Mouse (Mus musculus): ENCODE data around the gene Zfyve27.
A peak's percentile ranks its signal among the peaks of the same experiment; 100 is the strongest.

Zfyve27 gene

GRCm38 (mm10) chr19:42144067-42144466, 19.7 kb upstream of the Zfyve27 start:
- DNase-seq, result no peak

GRCm38 (mm10) chr19:42144541-42145167, 19.1 kb upstream of the Zfyve27 start:
- DNase-seq, result peak; percentile 71 to 76

GRCm38 (mm10) chr19:42145210-42145609, 18.5 kb upstream of the Zfyve27 start:
- no peak for DNase-seq

- DNase-seq, result no peak
Observed at GRCm38 (mm10) chr19:42145731-42146130, 18.0 kb upstream of the Zfyve27 start.

GRCm38 (mm10) chr19:42146276-42147010, 17.3 kb upstream of the Zfyve27 start:
- no peak for DNase-seq

- peak; percentile 49 to 60 for DNase-seq
Observed at GRCm38 (mm10) chr19:42147170-42147768, 16.5 kb upstream of the Zfyve27 start, which contains the start of gene Marveld1. TSS of gene Marveld1 (plus strand) at chr19:42147400.

GRCm38 (mm10) chr19:42147769-42148568, 15.8 kb upstream of the Zfyve27 start:
- peak; percentile 39 to 48 for DNase-seq

GRCm38 (mm10) chr19:42148569-42148860, 15.2 kb upstream of the Zfyve27 start:
- DNase-seq, result no peak

- DNase-seq, result peak; percentile 59 to 70
Observed at GRCm38 (mm10) chr19:42151990-42152389, 11.8 kb upstream of the Zfyve27 start.

- DNase-seq, result peak in 1 of 2 experiments; percentile 20
Observed at GRCm38 (mm10) chr19:42157493-42158237, 6.1 kb upstream of the Zfyve27 start.

- DNase-seq, result no peak
Observed at GRCm38 (mm10) chr19:42158246-42159017, 5.3 kb upstream of the Zfyve27 start.

- DNase-seq, result no peak
Observed at GRCm38 (mm10) chr19:42164188-42164587, 437 bp downstream of the Zfyve27 start.

GRCm38 (mm10) chr19:42166130-42166529, 2.4 kb downstream of the Zfyve27 start:
- peak; percentile 76 to 85 for DNase-seq

- DNase-seq, result no peak
Observed at GRCm38 (mm10) chr19:42166766-42167165, 3.0 kb downstream of the Zfyve27 start.

GRCm38 (mm10) chr19:42167489-42167888, 3.7 kb downstream of the Zfyve27 start:
- no peak for DNase-seq

GRCm38 (mm10) chr19:42169322-42169975, 5.7 kb downstream of the Zfyve27 start:
- DNase-seq, result no peak

GRCm38 (mm10) chr19:42170025-42170969, 6.5 kb downstream of the Zfyve27 start:
- peak; percentile 94 to 96 for DNase-seq

GRCm38 (mm10) chr19:42176841-42177240, 13.1 kb downstream of the Zfyve27 start:
- no peak for DNase-seq

GRCm38 (mm10) chr19:42177461-42177860, 13.7 kb downstream of the Zfyve27 start:
- no peak for DNase-seq

- DNase-seq, result no peak
Observed at GRCm38 (mm10) chr19:42179356-42179755, 15.6 kb downstream of the Zfyve27 start.

Measured in thymus, postnatal 36 days (tissue).